Mouse (Mus musculus): ENCODE measurements around the gene Scaf11. TPM values are rescaled to one million over a fixed set of nuclear protein-coding genes. Genes with fewer than 3 reads are reported as not detected.

Scaf11 gene
- polyA plus RNA-seq, 1 experiment = 5.9 TPM

- Histone ChIP-seq H3K36me3 (ENCODE audit: control insufficient read depth, insufficient read depth, low read length) (no peaks in the 10 kb centered on the region), H3K27me3 (ENCODE audit: control insufficient read depth, insufficient read depth, low read length) (no peaks in the 10 kb centered on the region), H3K27ac (ENCODE audit: control insufficient read depth, insufficient read depth, low read depth, low read length) (no peak overlapping the region), H3K4me3 (ENCODE audit: control insufficient read depth, low read depth, low read length) (no peak overlapping the region), H3K4me1 (ENCODE audit: control insufficient read depth, insufficient read depth, low read length) (no peaks in the 10 kb centered on the region)
- no peak for TF ChIP-seq POLR2A (IDR thresholded peaks at IDR 0.05; ENCODE audit: control insufficient read depth, low read depth, low read length)
- TF ChIP-seq CTCF (IDR thresholded peaks at IDR 0.05; ENCODE audit: control insufficient read depth, insufficient read depth, insufficient replicate concordance, low read depth, low read length) = no peak
These were observed 63.9 kb downstream of the Scaf11 start for GRCm38 (mm10) chr15:96396641-96397344.

GRCm38 (mm10) chr15:96395071-96395470 is 65.6 kb downstream of the Scaf11 start:
- Histone ChIP-seq H3K27ac (ENCODE audit: control insufficient read depth, insufficient read depth, low read depth, low read length) (no peak overlapping the region), H3K36me3 (ENCODE audit: control insufficient read depth, insufficient read depth, low read length) (no peaks in the 10 kb centered on the region; the same call in 1 of the 2 replicates), H3K4me3 (ENCODE audit: control insufficient read depth, low read depth, low read length) (no peak overlapping the region), H3K4me1 (ENCODE audit: control insufficient read depth, insufficient read depth, low read length) (no peaks in the 10 kb centered on the region), H3K27me3 (ENCODE audit: control insufficient read depth, insufficient read depth, low read length) (no peaks in the 10 kb centered on the region)
- TF ChIP-seq CTCF (IDR thresholded peaks at IDR 0.05; ENCODE audit: control insufficient read depth, insufficient read depth, insufficient replicate concordance, low read depth, low read length) (no peak), POLR2A (IDR thresholded peaks at IDR 0.05; ENCODE audit: control insufficient read depth, low read depth, low read length) (no peak)

GRCm38 (mm10) chr15:96392878-96393277 is 67.8 kb downstream of the Scaf11 start:
- Histone ChIP-seq H3K4me1 (ENCODE audit: control insufficient read depth, insufficient read depth, low read length) (no peaks in the 10 kb centered on the region), H3K36me3 (ENCODE audit: control insufficient read depth, insufficient read depth, low read length) (no peaks in the 10 kb centered on the region; the same call in 1 of the 2 replicates), H3K4me3 (ENCODE audit: control insufficient read depth, low read depth, low read length) (no peak overlapping the region), H3K27me3 (ENCODE audit: control insufficient read depth, insufficient read depth, low read length) (no peaks in the 10 kb centered on the region), H3K27ac (ENCODE audit: control insufficient read depth, insufficient read depth, low read depth, low read length) (no peak overlapping the region)
- TF ChIP-seq CTCF (IDR thresholded peaks at IDR 0.05; ENCODE audit: control insufficient read depth, insufficient read depth, insufficient replicate concordance, low read depth, low read length) (no peak), POLR2A (IDR thresholded peaks at IDR 0.05; ENCODE audit: control insufficient read depth, low read depth, low read length) (no peak)

GRCm38 (mm10) chr15:96388565-96388964 is 72.1 kb downstream of the Scaf11 start:
- Histone ChIP-seq H3K27me3 (ENCODE audit: control insufficient read depth, insufficient read depth, low read length) (no peaks in the 10 kb centered on the region), H3K36me3 (ENCODE audit: control insufficient read depth, insufficient read depth, low read length) (no peaks in the 10 kb centered on the region; the same call in 1 of the 2 replicates), H3K4me3 (ENCODE audit: control insufficient read depth, low read depth, low read length) (no peak overlapping the region), H3K27ac (ENCODE audit: control insufficient read depth, insufficient read depth, low read depth, low read length) (no peak overlapping the region), H3K4me1 (ENCODE audit: control insufficient read depth, insufficient read depth, low read length) (no peaks in the 10 kb centered on the region)
- TF ChIP-seq POLR2A (IDR thresholded peaks at IDR 0.05; ENCODE audit: control insufficient read depth, low read depth, low read length) (no peak), CTCF (IDR thresholded peaks at IDR 0.05; ENCODE audit: control insufficient read depth, insufficient read depth, insufficient replicate concordance, low read depth, low read length) (no peak)

GRCm38 (mm10) chr15:96382223-96382622 is 78.4 kb downstream of the Scaf11 start:
- TF ChIP-seq POLR2A (IDR thresholded peaks at IDR 0.05; ENCODE audit: control insufficient read depth, low read depth, low read length) = no peak
- no peak for TF ChIP-seq CTCF (IDR thresholded peaks at IDR 0.05; ENCODE audit: control insufficient read depth, insufficient read depth, insufficient replicate concordance, low read depth, low read length)
- Histone ChIP-seq H3K4me1 (ENCODE audit: control insufficient read depth, insufficient read depth, low read length) (no peaks in the 10 kb centered on the region), H3K27ac (ENCODE audit: control insufficient read depth, insufficient read depth, low read depth, low read length) (no peak overlapping the region), H3K27me3 (ENCODE audit: control insufficient read depth, insufficient read depth, low read length) (no peaks in the 10 kb centered on the region), H3K4me3 (ENCODE audit: control insufficient read depth, low read depth, low read length) (no peak overlapping the region), H3K36me3 (ENCODE audit: control insufficient read depth, insufficient read depth, low read length) (peaks cover 2% of the 10 kb centered on the region)

- no peak for TF ChIP-seq POLR2A (IDR thresholded peaks at IDR 0.05; ENCODE audit: control insufficient read depth, low read depth, low read length)
- no peak for TF ChIP-seq CTCF (IDR thresholded peaks at IDR 0.05; ENCODE audit: control insufficient read depth, insufficient read depth, insufficient replicate concordance, low read depth, low read length)
- Histone ChIP-seq H3K27ac (ENCODE audit: control insufficient read depth, insufficient read depth, low read depth, low read length) (no peak overlapping the region), H3K27me3 (ENCODE audit: control insufficient read depth, insufficient read depth, low read length) (no peaks in the 10 kb centered on the region), H3K4me3 (ENCODE audit: control insufficient read depth, low read depth, low read length) (no peak overlapping the region), H3K4me1 (ENCODE audit: control insufficient read depth, insufficient read depth, low read length) (no peaks in the 10 kb centered on the region), H3K36me3 (ENCODE audit: control insufficient read depth, insufficient read depth, low read length) (peaks cover 3% of the 10 kb centered on the region; the same call in 1 of the 2 replicates)
These were observed 82.9 kb downstream of the Scaf11 start for GRCm38 (mm10) chr15:96377701-96378100.

- H3K4me1 ChIP-seq (ENCODE audit: control insufficient read depth, insufficient read depth, low read length) = no peaks in the 10 kb centered on the region
These were observed 83.4 kb downstream of the Scaf11 start for GRCm38 (mm10) chr15:96377263-96377662.

More at GRCm38 (mm10) chr15:96377263-96377662, 83.4 kb downstream of the Scaf11 start:
- no peak for TF ChIP-seq CTCF (IDR thresholded peaks at IDR 0.05; ENCODE audit: control insufficient read depth, insufficient read depth, insufficient replicate concordance, low read depth, low read length)
- no peak for TF ChIP-seq POLR2A (IDR thresholded peaks at IDR 0.05; ENCODE audit: control insufficient read depth, low read depth, low read length)
- Histone ChIP-seq H3K4me3 (ENCODE audit: control insufficient read depth, low read depth, low read length) (no peak overlapping the region), H3K36me3 (ENCODE audit: control insufficient read depth, insufficient read depth, low read length) (peaks cover 3% of the 10 kb centered on the region), H3K27ac (ENCODE audit: control insufficient read depth, insufficient read depth, low read depth, low read length) (no peak overlapping the region), H3K27me3 (ENCODE audit: control insufficient read depth, insufficient read depth, low read length) (no peaks in the 10 kb centered on the region)
